Mouse (Mus musculus) layer of hippocampus, postnatal 10 days (tissue): ENCODE results near the gene Hmgb1. TPM values are rescaled to one million over a fixed set of nuclear protein-coding genes. Genes with fewer than 3 reads are reported as not detected.

Source experiments
- DNase-seq, 2 experiments: peaks; one replicate each; pipeline ENCODE4 v3.0.0; 2021; ENCODE audit warnings: low spot score in 2 of 2
- long read RNA-seq: library from polyadenylated mRNA; stranded (forward); transcript quantifications from one replicate; pipeline ENCODE4 v2.0.0, GENCODE M21; 2023
- total RNA-seq, 2 experiments: library from RNA; stranded (reverse); gene quantifications; 2 replicates each; pipeline ENCODE4 v1.2.3; 2021

Hmgb1 gene
- total RNA-seq = 100 to 1,000 TPM; 209 to 222 TPM
- long read RNA-seq, transcript Hmgb1-203 (4 exons, 1,720 nt) = minor isoform, 10 of 470 reads
- long read RNA-seq, transcript Hmgb1-202 (5 exons, 1,092 nt) = minor isoform, 6 of 470 reads
- long read RNA-seq, transcript Hmgb1-201 (5 exons, 2,838 nt) = major isoform, 388 of 470 reads
- long read RNA-seq, partial matches to known transcripts = 2 of 470 reads
- long read RNA-seq, other reads (novel, unspliced or antisense) = 62 of 470 reads

DNA sequence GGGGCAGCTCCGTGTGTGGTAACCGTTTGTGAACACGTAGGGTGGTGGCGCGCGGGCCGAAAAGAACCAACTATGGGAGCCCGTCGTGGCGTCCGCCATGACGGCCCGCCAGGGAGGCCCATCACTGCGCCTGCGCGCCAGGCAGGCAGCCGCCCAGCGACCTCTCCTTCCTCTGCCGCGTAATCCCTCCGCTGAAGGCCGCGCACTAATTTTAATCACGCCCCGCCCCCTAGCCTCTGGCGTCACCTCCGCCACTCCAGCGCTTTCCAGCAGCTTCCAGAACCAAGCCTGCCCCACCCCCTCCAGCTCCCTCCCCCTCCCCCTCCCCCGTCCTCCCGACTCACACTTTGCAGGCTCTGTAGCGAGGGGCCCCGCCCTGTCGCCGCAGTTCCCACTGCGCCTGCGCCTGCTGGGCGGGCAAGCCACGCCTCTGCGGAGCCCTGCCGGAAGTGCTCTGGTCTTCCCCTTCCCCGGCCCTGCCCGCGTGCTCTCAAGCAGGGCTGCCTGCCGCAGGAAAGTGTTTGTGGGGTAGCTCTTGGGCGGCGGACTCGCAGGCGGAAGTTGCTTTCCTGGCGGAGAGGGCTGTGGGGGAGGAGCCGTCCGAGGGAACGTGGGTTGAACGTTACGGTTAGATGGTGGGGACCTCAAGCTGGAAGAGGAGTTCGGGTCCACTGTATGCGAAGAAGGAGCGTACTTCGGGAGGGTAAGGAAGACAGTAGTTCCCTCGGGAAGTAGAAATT, at the start of gene Hmgb1, which contains the start of gene Uspl1:
Hmgb1 (minus strand) TSS at position 386 of the 740 bp plus-strand sequence.
Uspl1 (plus strand) TSS at position 247 of the 740 bp plus-strand sequence.
- DNase-seq = peak; percentile 99 to 100

DNA sequence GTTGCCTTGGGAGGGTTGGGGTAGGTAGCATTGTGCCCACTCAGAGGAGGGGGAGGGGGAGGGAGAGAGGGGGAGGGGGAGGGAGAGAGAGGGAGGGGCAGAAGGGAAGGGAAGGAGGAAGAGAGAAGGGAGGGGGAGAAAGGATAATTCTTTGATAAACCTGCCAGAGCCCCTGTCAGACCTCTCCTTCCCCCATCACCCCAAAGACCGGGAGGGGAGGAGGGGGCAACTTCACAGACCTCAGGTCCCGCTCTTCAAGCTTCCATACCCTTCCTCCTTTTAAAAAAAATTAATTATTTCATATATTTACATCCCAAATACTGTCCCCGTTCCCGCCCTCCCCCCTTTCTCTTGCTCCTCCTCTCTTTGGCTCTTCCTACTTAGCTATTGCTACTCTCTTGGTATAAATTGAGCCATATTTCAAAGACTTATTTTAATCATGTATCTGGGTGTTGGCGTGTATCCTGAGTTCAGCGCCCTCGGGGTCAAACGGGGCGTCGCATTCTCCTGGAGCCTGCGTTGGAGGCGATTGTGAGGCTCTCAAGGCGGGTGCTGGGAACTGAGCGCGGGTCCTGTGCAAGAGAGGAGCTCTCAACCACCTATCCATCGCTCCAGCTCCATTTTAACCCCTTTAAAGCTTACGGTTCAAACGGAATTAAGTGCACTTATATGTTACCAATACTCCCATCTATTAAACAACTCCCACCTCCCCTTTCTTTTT, 45.5 kb upstream of the Hmgb1 start:
- no peak for DNase-seq

DNA sequence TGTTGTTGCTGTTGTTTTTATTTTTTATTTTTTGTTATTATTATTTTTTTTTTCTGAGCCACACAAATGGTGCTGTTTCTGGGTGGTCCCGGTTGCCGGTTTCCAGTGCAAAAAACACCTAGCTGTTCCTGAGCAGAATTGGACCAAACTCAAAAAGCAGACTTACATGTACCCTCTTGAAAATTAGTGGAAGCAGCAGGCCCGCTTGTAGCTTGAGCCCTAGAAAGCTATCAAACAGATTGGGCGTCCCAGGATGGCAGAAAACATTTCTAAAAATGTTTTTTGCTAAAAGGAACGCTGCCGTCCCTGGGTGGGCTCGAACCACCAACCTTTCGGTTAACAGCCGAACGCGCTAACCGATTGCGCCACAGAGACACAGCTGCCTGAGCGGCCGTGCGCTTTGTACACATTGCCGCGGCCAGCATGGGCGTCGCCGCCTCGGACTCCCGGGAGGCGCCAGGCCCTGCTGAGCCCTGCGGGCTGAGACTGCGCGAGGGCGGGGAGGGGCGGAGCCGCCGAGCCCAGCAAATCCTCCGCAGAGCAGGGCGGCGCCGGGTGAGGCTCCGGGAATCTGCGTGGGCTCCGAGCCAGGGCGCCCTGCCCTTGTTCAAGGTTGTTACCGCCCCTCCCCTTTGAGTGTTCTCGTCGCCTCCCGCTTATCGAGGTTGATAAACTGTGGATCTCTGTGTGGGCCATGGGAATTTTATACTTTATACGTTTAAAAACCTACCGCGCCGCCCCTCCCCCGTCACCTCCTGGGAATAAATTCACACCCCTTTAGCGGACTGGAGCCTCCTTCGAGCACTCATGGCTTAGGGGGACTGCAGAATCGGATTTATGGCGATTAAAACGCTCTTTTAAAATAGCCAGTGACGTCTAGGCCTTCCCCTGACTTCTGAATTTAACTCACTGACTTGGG, 44.7 kb upstream of the Hmgb1 start:
- DNase-seq = peak; percentile 98 to 99

DNA sequence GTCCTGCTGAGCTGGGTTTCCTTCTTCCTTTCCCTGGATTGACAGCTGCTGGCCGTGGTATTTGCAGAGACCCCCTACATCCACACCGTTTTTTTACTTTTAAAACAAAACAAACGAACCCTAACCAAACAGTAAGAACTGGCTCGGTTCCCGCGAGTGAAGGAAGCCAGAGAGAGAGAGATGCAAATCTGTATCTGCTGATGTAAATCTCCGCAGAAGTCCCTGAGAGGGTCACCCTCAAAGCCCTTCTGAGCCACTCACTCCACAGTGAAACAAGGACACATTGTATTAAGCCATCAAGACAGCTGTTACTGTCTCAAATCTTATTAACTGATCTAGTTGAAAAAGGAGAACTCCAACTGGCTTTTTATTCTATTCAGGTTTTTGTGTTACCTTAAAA, 40.4 kb upstream of the Hmgb1 start:
- DNase-seq = no peak

DNA sequence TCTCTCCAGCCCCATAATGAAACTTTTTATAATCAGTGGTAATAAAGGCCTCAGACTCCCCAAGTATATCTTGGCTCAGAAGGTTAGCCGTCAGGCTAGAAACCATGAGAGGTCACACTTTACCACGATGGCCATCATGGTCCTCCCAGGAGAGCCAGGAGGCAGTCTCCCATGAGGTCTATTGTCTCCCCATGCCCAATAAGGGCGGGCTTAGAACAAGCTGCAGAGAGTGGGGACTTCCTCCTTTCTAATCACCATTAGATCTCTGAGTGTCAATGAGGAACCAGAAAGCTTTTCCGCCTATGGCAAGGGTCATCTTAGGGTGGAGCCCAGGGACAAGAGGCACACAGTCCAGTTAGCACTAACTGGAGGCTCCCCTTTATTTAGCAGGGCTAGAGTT, 37.1 kb upstream of the Hmgb1 start:
- no peak for DNase-seq

DNA sequence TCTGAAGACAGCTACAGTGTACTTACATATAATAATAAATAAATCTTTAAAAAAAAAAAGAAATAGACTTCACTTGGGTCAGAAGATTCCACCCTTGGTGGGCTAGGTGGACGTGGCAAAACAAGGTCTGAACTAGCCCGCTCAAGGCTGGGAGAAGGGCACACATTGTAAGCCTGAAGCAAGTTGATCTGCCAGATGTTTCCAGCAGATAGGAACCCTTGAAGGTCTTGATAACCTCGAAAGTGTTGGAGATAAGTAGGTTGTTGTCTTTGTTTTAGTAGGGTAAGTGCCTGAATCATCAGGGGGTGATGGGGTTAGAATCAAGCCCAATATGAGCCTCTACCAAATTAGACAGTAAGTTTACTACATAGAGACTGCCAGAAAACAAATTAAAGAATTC, 35.2 kb upstream of the Hmgb1 start:
- DNase-seq = no peak

DNA sequence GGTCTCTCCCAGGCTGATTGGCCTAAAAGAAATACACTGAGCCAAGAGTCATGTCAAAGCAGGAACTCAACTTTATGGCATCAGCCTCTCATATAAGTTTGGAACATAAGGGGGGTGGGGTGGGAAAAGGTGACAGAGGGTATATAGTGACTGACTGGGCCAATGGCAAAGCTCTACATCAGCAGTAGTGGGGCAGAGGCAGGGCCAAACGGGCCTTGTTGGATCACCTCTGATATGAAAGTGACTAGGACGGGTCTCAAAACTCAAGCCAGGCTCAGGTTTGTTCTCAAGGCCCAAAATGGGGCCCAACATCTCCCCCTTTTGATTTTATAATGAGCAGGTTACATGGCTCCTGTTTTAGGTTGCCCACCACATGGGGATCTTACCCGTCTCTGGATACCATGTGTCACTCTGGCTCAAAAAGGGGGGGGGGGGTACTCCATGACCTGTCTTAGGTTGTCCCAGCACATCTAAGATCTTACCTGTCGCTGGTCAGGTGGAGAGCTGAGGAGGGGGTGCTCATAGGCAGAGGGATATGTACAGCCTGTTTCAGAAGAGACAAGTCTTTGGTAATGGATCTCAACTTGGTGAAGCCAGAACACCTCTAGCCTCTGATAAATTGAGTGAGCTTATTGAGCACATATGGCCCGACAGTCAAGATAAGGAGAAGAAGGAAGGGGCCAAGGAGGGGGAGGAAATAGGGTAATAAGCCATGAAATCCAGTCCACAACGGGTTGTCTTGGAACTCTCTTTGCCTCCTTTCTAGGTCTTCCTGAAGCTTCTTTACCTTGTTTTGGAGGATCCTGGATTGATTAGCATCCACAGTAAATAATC, 33.5 kb upstream of the Hmgb1 start:
- DNase-seq = no peak

DNA sequence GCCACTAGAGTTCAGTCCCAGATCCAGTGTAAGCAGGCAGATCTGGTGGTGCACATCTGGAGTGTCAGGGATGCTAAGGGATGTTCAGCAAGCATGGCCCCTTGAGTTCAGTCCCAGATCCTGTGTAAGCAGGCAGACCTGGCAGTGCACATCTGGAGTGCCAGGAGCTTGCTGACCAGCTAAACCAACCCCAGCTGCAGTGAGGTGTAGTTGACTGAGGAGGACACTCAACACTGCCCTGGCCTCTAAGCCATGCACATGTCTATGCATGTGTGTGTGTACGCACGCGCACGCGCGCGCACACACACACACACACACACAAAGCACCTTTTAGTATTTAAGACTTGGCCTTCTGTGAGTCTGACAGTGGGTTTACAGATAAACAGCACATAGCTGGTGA, 31.3 kb upstream of the Hmgb1 start:
- DNase-seq = no peak

DNA sequence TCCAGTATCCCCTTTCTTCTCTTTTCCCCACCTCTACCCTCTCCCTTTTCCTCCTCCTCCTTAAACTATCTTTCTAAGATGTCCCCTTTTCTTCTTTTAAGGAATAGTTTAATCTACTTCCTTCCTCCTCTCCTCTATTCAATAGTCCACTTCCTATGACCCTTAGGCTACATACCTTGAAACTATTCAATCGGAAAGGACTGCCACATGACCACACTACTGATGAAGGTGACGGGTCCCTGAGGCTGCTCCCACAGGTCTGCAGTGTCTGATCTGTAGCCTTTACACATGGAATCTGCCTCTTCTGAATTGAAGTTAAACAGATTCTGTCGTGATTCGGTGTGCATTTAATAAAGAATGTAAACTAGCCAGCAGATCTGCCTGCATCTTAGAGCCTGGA, 28.5 kb upstream of the Hmgb1 start:
- DNase-seq = no peak

DNA sequence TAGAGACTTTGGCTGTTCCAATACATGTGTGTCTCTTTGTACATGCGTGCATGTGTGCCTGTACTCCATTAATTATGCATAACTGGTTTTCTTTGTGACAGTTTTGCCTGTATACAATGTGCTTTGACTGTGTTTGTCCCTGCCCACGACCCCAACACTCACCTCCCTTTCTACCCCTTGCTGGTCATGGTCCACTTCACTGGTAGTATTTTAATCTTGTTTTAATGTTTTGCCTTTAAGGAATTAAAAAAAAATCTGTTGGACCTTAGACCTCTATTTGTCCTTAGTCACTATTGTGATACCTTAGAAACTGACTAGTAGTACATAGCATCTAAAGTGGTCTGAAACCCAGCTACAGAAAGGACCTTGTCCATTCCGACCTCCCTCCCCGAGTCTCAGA, 26.8 kb upstream of the Hmgb1 start:
- no peak for DNase-seq

DNA sequence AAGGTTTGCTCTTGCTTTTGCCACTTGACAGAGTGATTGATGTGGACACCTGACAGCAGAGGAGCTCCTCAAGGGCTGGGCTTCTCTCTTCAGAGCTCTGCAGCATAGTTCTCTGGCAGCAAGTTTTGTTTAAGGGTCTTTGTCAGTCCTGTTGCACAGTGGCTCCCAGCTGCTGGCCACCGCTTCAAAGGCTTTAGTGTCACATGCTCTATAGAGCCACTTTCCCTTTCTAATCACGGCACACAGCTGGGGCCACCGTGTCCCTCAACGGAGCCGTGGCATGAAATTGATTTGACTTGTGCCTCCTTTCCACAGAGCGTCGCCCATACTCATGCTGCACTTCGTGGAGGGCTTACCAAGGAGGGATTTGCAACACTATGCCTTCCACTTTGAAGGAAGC, 25.0 kb upstream of the Hmgb1 start:
- DNase-seq = no peak

DNA sequence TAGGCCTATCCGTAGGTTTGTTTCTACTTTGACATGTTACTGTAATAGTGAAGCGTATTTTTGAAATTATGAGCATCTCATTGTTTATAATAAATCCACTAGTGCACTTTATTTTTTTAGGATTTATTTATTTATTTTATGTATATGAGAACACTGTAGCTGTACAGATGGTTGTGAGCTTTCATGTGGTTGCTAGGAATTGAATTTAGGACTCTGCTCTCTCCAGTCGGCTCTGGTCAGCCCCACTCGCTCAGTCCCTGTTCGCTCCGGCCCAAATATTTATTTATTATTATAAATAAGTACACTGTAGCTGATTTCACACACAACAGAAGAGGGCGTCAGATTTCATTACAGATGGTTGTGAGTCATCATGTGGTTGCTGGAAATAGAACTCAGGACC, 24.5 kb upstream of the Hmgb1 start:
- DNase-seq = no peak

DNA sequence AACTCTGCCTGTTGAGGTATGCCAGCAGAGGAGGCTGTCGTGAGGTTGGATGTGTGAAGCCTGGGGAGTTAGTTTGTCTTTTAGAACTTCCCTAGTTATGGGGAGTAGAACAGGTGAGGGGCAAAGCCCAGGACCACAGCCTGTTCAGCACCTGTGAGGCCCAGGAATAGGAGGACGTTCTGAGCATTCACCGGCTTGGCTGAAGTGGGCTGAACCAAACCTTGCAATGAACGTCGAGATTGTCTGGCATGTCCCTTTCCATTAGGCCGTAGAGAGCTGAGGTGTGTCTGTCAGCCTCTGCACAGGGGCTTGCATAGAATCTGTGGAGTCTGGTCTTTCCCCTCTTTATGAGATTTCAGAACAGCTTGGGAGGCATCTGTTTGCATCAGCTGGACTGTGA, 23.4 kb upstream of the Hmgb1 start:
- no peak for DNase-seq

DNA sequence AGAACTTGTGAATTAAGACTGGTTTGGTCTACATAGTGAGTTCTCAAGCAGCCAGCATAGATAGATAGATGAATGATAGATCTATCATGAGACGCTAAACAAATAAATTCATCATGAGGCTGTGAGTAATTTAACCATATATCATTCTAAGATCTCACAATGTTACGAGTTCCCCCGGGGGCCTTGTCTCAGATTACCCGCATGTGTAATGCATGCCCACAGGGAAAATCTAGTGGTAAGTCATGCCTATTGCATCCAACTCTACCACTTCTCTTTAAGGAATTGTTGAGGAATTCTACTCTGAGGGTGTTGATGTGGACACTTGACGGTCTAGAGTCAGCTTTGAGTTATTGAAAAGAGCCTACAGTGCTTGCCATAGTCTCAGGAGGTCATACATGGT, 22.0 kb upstream of the Hmgb1 start:
- DNase-seq = no peak

DNA sequence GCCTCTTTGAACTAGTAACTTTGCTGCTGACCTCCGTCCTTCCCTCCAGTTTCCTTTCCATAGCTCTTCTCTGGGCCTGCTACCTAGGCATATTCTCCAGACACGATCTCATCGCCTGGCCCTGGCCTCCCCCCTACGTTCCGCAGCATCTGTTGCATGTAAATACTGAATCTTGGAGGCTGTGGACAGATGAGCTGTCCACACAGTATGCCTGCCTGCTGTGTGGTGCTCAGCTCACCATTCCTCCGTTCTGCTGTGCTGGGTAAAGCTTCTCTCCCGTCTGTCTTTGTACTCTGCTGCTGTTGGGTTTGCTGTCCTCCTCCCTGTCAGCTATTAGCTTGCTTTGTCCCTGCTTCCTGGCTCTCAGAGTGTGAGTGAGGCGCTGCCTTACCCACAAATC, 21.0 kb upstream of the Hmgb1 start:
- DNase-seq = no peak

DNA sequence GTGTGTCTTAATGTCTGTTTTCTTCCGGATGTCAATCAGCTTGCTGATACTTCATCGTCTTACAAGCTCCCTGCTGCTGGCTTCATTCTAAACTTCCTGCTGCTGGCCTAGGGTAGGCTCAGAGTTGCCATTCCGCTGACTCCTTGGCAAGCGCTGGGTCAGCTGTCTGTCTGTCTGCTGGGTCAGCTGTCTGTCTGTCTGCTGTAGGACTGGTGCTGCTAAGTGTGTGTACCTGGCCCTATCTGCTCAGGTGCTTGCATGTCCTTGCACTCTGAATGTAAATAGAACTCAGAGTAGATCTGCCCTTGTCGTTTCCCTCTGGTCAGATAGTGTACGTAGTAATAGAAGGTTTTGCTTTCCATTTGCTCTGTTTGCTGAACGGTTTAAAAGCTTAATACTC, 20.5 kb upstream of the Hmgb1 start:
- no peak for DNase-seq

DNA sequence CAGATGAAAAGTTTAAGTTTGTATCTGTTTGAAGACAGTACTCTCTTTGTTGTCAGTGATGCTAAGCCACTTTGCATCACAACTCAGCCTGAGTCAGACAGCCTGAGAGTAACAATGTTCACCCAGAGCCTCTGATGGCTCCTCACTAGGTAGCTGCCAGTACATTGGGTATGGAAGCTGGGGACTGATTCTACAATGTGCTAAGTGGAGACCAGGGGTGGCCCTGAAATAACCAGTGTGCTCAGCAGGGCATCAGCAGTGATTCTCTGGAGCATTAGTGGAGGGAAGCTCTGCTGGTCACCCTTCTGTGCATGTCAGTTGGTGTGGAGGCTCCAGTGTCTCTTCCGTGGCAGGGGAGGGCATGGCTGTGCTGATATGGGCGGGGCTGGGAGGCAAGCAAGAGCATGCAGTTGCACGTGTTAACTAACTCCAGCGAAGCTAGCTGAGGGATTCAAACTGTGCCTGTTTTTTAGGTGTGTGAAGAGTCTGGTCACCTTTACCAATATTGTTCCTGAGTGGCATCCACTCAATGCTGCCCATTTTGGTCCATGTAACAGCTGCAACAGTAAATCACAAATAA, 19.6 kb upstream of the Hmgb1 start:
- no peak for DNase-seq

DNA sequence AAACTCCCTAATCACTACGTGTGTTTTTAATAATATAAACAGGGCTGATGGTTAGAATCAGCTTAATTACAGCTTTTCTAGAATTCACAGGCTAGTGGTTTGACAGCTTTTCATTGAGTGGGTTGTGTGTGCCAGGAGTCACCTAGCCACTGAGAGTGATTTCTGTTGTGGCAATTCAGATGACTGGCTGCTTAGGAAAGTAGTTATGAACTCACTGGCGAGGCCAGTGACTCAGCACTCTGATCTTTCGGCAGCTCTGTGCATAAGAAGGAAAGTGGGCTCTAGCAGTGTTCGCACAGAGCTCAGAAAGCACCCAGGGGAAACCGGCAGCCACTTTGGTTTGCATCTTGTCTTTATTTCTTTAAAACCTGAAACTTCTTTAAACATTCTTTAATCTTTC, 18.7 kb upstream of the Hmgb1 start:
- no peak for DNase-seq

DNA sequence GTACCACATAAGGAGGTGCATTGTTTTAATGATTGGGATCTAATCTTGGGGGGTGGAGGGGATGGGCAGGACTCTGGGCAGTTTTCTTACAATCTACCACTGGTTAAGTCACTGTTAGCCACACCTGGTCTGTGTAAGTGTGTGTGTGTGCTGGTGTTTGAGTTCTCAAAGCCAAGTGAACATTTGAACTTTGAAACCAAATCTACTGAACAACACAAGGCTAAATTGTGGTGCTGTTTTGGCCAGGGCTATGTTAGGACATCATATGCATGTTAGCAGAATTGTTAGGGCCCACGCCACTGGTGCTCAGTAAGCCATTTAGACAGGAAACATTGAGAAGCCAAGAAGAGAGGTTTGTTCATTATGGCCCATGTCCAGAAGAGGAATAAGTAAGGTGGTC, 14.5 kb upstream of the Hmgb1 start:
- no peak for DNase-seq

DNA sequence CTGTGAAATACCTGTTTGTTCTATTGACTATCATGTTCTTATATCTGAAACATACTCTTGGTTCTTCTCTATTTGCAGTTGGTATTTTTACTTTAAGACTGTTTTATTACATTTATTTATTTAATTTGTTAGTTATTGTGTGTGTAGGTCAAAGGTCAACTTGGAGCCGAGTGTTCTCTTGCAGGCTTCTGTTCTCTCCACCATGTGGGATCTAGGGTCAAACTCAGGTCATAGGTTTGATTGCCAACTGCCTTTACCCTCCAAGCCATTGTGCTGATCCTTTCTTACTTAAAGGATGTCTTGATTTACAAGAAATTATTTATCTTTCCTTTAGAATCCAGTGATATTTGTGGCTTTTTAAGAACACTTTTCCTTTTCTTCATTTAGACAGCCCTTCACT, 12.3 kb upstream of the Hmgb1 start:
- no peak for DNase-seq
